In genomic region chr12:25098561-25099312, GRCm38 (mm10) we compare ENCODE assay signal across 1 mouse cellular context.
TF ChIP-seq lines count a peak whose summit lies in the region.

No protein-coding gene starts in this region.

TF ChIP-seq in CH12.LX, 34 proteins besides CTCF, POLR2A, EP300 and RAD21 (continued from another document):
- no peak for TF ChIP-seq USF1 (IDR thresholded peaks at IDR 0.05; ENCODE audit: low read depth, low read length)
